Mouse (Mus musculus) liver, postnatal 0 days (tissue): Measurements from ENCODE around the gene Gm10643. TPM values are rescaled to one million over a fixed set of nuclear protein-coding genes. Genes with fewer than 3 reads are reported as not detected.

Experiments used
- ATAC-seq: fragments of 200-750 bp; cut with Nextera tagmentation; 2 replicates; pipeline ENCODE4 v1.8.0; 2017; ENCODE audit warnings: mild to moderate bottlenecking, moderate library complexity
- DNase-seq: peaks from one replicate; pipeline ENCODE4 v3.0.0-alpha.2; 2016
- H3K27ac ChIP-seq: fragments of 300-500 bp; sonication (generic); 2 replicates; pipeline ENCODE4 v1.5.1; 2014; ENCODE audit warnings: antibody characterized with exemption, moderate library complexity, mild to moderate bottlenecking, low read depth
- H3K27me3 ChIP-seq: fragments of 300-500 bp; sonication (generic); 2 replicates; pipeline ENCODE4 v1.6.1; 2014; ENCODE audit warnings: low read length, control low read depth, mixed read lengths; ENCODE audit not compliant: insufficient read depth
- H3K36me3 ChIP-seq: fragments of 300-500 bp; sonication (generic); replicated peaks from 2 replicates; pipeline ENCODE4 v1.6.1; 2014; ENCODE audit warnings: mild to moderate bottlenecking, control low read depth, low read length, moderate library complexity, mixed read lengths; ENCODE audit not compliant: insufficient read depth
- H3K4me1 ChIP-seq: fragments of 300-500 bp; sonication (generic); 2 replicates; pipeline ENCODE4 v1.6.1; 2014; ENCODE audit warnings: antibody characterized with exemption, mild to moderate bottlenecking, control low read depth; ENCODE audit not compliant: insufficient read depth
- H3K4me2 ChIP-seq: fragments of 300-500 bp; sonication (generic); 2 replicates; pipeline ENCODE4 v1.6.1; 2014; ENCODE audit warnings: low read depth, mild to moderate bottlenecking, low read length, moderate library complexity, mixed read lengths
- H3K4me3 ChIP-seq: fragments of 300-500 bp; sonication (generic); 2 replicates; pipeline ENCODE4 v1.5.1; 2014; ENCODE audit warnings: low read depth, low read length
- H3K9ac ChIP-seq: fragments of 300-500 bp; sonication (generic); replicated peaks from 2 replicates; pipeline ENCODE4 v1.6.1; 2014; ENCODE audit warnings: mild to moderate bottlenecking, moderate library complexity
- H3K9me3 ChIP-seq: fragments of 300-500 bp; sonication (generic); 2 replicates; pipeline ENCODE4 v1.6.1; 2016; ENCODE audit warnings: mild to moderate bottlenecking, control low read depth, low read length, mixed read lengths
- CTCF ChIP-seq: sonication (generic); IDR thresholded peaks from 2 replicates; pipeline ENCODE4 v1.5.1; 2016; ENCODE audit warnings: antibody characterized with exemption, low read depth
- EP300 ChIP-seq: IDR thresholded peaks from 2 replicates; pipeline ENCODE4 v1.6.1; 2016; ENCODE audit warnings: antibody characterized with exemption, low read depth, mild to moderate bottlenecking
- WGBS: fragments of 180-500 bp; shearing (Covaris S2); extraction: QIAGEN DNeasy Blood & Tissue Kit; methylation state at CpG from one replicate; pipeline ENCODE4 v1.1.7; 2014; ENCODE audit not compliant: insufficient replicate concordance; 5-methylcytosine and 5-hydroxymethylcytosine counted together
- polyA plus RNA-seq: library from polyadenylated mRNA; unstranded; fragments of >200 nt; fragmentation: Nextera tagmentation; extraction: Ambion mirVana; gene quantifications from 2 replicates; pipeline ENCODE4 v1.2.1, GENCODE M21; 2015

Gm10643 gene
- polyA plus RNA-seq, 1 experiment from 2014 or later: 0.36 TPM

DNA sequence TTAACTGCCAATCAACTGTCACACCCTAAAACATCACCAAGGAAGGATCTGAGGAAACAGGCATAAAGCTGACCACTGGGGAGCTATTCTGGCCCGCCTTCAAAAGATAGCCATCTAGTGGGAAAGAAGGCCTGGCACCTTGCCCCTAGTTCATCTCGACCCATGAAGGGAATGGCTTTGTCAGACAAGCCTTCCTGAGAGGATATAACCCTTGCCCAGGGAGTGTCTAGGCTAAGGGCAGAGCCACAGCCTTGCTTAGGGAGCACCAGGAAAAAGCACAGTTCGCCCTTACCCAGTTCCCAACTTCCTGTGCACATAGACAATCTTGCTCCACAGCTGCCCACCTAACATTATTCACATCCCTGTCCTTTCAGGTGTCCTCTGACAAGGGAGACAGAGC, 38.7 kb upstream of the Gm10643 start:
- H3K27ac ChIP-seq: no peak overlapping the region
- peaks cover 3% of the 10 kb centered on the region for H3K36me3 ChIP-seq
- peak overlapping the region; percentile 80 for H3K4me3 ChIP-seq
- peak overlapping the region; percentile 74 for H3K9ac ChIP-seq
- DNase-seq (no peak), ATAC-seq (no peak)
- TF ChIP-seq EP300: no peak
- no peak for TF ChIP-seq CTCF
- H3K27me3 ChIP-seq: no peaks in the 10 kb centered on the region
- no peaks in the 10 kb centered on the region for H3K9me3 ChIP-seq
- WGBS: 47% methylated on average over 3 of the region's 3 CpGs
- H3K4me2 ChIP-seq: peak overlapping the region; percentile 86
- H3K4me1 ChIP-seq: peaks cover 23% of the 10 kb centered on the region

- DNase-seq (no peak), ATAC-seq (no peak)
- WGBS: 88% methylated on average over 25 of the region's 25 CpGs
- no peak overlapping the region for H3K4me2 ChIP-seq
- H3K36me3 ChIP-seq: peaks cover 20% of the 10 kb centered on the region
- TF ChIP-seq EP300: no peak
- no peak for TF ChIP-seq CTCF
- H3K27me3 ChIP-seq: no peaks in the 10 kb centered on the region
- H3K27ac ChIP-seq: no peak overlapping the region
- no peak overlapping the region for H3K9ac ChIP-seq
- peaks cover 23% of the 10 kb centered on the region for H3K4me1 ChIP-seq
- no peaks in the 10 kb centered on the region for H3K9me3 ChIP-seq
- H3K4me3 ChIP-seq: no peak overlapping the region
Measured at GRCm38 (mm10) chr8:84101476-84102270, 36.7 kb upstream of the Gm10643 start.

DNA sequence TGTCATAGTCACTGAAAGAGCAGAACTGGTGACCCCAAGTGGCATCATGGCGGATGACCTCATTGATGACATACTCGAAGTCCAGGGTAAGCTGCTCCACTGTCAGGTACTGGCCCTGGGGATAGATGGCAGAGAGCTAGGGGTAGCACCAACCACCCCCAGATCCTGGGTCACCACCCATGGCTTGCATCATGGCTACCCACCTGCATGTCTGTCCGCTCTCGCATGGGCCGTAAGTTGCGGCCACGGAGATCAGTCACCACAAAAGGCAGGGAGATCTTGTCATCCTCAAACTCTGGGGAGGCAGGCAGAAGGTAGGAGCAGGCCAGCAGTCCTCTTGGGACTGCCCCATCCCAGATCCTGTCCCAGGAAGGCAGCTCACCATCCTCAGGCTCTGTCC, 33.4 kb upstream of the Gm10643 start:
- Histone ChIP-seq H3K4me3 (no peak overlapping the region), H3K4me2 (no peak overlapping the region), H3K36me3 (peaks cover 39% of the 10 kb centered on the region), H3K27ac (no peak overlapping the region), H3K4me1 (peaks cover 8% of the 10 kb centered on the region), H3K9me3 (no peaks in the 10 kb centered on the region), H3K27me3 (no peaks in the 10 kb centered on the region), H3K9ac (no peak overlapping the region)
- TF ChIP-seq CTCF (no peak), EP300 (no peak)
- DNase-seq (no peak), ATAC-seq (no peak)
- WGBS: 94% methylated on average over 7 of the region's 7 CpGs

DNA sequence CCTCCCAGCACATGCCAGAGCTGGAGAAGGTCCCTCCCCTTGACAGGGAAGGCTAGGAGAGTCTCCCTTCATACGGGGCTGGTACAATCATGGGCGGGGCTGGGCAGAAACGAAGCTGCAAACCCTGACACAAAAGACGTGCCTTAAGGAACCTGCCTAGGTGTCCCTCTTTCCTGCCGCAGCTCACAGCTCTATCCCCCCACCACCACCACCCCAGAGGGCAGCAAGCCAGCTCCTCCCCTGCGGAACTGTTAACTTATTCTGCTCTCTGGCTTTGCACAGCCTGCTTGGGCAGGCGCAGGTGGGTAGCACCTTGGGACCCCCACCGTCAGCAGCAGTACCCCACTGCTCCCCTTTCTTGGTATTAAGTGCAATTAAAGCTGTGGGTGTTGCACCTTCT, 31.1 kb upstream of the Gm10643 start:
- TF ChIP-seq EP300 (no peak), CTCF (no peak)
- DNase-seq: no peak
- Histone ChIP-seq H3K9ac (no peak overlapping the region), H3K27me3 (no peaks in the 10 kb centered on the region), H3K4me1 (no peaks in the 10 kb centered on the region), H3K4me3 (no peak overlapping the region), H3K36me3 (peaks cover 50% of the 10 kb centered on the region), H3K9me3 (no peaks in the 10 kb centered on the region), H3K4me2 (no peak overlapping the region), H3K27ac (no peak overlapping the region)
- no peak for ATAC-seq
- whole genome bisulfite sequencing: 67% methylated on average over 8 of the region's 8 CpGs

- ATAC-seq (no peak), DNase-seq (no peak)
- H3K4me2 ChIP-seq: no peak overlapping the region
- H3K9ac ChIP-seq: no peak overlapping the region
- peaks cover 55% of the 10 kb centered on the region for H3K36me3 ChIP-seq
- WGBS: 91% methylated on average over 8 of the region's 8 CpGs
- no peak for TF ChIP-seq EP300
- no peak for TF ChIP-seq CTCF
- no peaks in the 10 kb centered on the region for H3K27me3 ChIP-seq
- H3K4me3 ChIP-seq: no peak overlapping the region
- no peak overlapping the region for H3K27ac ChIP-seq
- H3K9me3 ChIP-seq: no peaks in the 10 kb centered on the region
- H3K4me1 ChIP-seq: no peaks in the 10 kb centered on the region
Measured at GRCm38 (mm10) chr8:84090585-84090984, 25.6 kb upstream of the Gm10643 start.

DNA sequence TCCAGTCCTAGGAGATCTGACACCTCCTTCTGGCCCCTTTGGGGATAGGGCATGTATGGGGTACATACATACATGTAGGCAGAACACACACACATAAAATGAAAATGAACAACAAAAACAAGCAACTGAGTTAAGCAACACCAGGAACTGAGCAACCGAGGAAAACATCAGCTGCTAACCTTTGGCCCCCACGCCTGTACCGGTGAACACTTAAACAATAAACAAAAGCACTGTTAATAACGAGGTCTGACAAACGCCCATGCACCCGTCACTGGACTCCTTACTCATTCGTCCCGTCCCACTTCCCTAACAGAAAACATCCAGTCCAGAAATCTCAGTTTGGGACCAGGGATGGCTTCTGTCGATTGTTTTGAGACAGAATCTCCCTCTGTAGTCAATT, 24.3 kb upstream of the Gm10643 start:
- H3K4me3 ChIP-seq: no peak overlapping the region
- no peak overlapping the region for H3K27ac ChIP-seq
- no peak overlapping the region for H3K9ac ChIP-seq
- no peak for ATAC-seq
- H3K36me3 ChIP-seq: peaks cover 43% of the 10 kb centered on the region
- no peaks in the 10 kb centered on the region for H3K9me3 ChIP-seq
- no peaks in the 10 kb centered on the region for H3K27me3 ChIP-seq
- 73% methylated on average over 9 of the region's 9 CpGs for WGBS
- TF ChIP-seq EP300 (no peak), CTCF (no peak)
- H3K4me2 ChIP-seq: no peak overlapping the region
- H3K4me1 ChIP-seq: peaks cover 3% of the 10 kb centered on the region; the same call in 1 of the 2 replicates
- no peak for DNase-seq
